Mouse (Mus musculus) G1E-ER4 (cell line): Measurements from ENCODE around the gene Tas1r2. TPM values are rescaled to one million over a fixed set of nuclear protein-coding genes. Genes with fewer than 3 reads are reported as not detected.

Experiments used
- GATA1 ChIP-seq: IDR thresholded peaks from one replicate; pipeline ENCODE4 v1.8.0; 2012; ENCODE audit warnings: low read length, inconsistent platforms
- polyA plus RNA-seq: library from polyadenylated mRNA; stranded (reverse); fragments of >175 nt; gene quantifications from 2 replicates; pipeline ENCODE4 v1.2.3, GENCODE M21; 2012

Gene Tas1r2
- polyA plus RNA-seq, 1 experiment: not detected

DNA sequence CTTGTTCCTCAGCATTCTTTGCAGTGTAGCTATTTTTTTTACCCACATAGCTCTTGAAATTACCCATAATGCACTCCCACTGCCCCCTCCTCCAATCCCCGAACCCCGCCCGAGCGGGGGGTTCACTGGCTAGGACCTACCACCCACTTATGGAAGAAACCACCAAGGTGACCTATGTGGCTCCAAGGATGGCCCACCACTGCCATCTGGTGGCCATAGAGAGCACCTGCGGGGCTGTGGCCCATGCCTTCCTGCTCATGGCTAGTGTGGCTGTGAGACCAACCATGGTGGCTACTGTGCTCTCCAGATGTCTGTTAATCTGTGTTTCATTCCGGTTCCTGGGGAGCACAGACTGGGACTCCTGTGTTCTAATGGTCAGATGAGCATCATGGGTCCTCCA, 16.5 kb downstream of the Tas1r2 start:
- no peak for TF ChIP-seq GATA1

- TF ChIP-seq GATA1: no peak
Observed at GRCm38 (mm10) chr4:139675696-139676095, 22.4 kb downstream of the Tas1r2 start.

- TF ChIP-seq GATA1: no peak
Observed at GRCm38 (mm10) chr4:139683728-139684638, 30.6 kb downstream of the Tas1r2 start.

GRCm38 (mm10) chr4:139684639-139685017, 31.3 kb downstream of the Tas1r2 start:
- TF ChIP-seq GATA1: no peak

GRCm38 (mm10) chr4:139688058-139688457, 34.7 kb downstream of the Tas1r2 start:
- no peak for TF ChIP-seq GATA1

DNA sequence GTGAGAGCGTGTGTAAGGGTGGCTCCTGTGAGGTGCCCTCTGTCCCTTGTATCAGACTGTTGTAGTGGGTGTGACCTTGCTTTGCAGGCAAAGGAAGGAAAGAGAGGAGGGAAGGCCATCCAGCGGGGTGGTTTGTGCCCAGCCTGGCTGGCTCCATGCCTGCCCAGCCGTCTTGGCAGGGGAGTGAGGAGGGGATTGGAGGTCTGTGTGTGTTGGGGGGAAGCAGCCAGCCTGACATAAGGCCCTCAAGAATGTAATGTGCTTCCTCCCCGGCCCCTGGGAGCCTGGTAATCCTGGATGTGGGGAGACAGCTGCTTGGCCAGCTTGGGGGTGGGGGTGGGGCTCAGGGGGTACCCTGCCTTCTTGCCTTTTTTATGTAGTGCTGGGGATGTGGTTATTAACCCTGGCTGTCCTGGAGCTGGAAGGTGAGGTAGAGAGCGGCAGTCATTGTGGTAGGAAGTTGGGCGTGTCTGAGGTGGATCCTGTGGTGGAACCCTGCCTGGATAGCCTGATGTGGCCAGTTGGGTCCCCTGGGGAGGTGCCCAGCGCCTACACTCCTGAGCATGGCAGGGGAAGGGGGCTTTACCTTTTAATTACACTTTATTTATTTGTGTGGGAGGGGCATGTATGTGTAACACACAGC, 36.4 kb downstream of the Tas1r2 start:
- no peak for TF ChIP-seq GATA1

DNA sequence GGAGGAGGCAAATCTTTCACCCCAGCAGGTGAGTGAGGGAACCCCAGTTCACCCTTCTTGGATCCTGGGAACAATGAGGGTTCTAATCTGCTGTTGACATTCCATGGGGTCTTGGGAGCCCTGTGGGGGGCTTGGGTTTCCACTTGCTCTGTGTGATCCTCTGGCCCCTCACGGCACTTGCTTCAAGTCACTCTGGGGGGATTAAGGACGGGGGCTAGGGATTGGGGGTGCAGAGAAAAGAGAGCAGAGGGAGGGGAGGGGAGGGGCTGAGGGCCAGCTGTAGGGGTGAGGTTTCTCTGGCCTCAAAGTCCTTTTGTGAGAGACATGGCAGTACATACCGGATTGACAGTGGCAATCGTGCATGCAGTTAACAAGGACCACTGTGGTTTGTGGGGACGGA, 40.0 kb downstream of the Tas1r2 start:
- no peak for TF ChIP-seq GATA1

- TF ChIP-seq GATA1: no peak
Observed at GRCm38 (mm10) chr4:139697755-139698154, 44.4 kb downstream of the Tas1r2 start.

DNA sequence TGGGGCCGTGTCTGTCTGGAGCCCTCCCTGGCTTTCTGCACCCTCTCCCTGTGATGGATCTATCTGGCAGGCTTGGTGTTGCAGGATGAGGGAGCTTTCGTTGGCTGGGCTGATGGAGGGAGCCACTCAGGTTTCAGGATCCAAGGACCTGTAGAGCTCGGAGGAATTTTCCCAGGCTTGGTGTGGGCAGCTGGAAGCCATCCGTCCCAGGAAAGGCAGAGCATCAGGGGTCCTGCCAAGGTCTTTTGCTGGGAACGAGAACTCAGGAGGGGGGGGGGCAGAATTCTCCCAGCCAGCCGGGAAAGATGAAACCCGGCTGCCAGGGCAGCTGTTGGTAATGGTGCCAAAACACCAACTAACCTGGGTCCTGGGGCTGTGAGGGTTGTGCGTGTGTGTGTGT, 45.3 kb downstream of the Tas1r2 start:
- TF ChIP-seq GATA1: no peak

GRCm38 (mm10) chr4:139702914-139703313, 49.6 kb downstream of the Tas1r2 start:
- TF ChIP-seq GATA1: no peak

DNA sequence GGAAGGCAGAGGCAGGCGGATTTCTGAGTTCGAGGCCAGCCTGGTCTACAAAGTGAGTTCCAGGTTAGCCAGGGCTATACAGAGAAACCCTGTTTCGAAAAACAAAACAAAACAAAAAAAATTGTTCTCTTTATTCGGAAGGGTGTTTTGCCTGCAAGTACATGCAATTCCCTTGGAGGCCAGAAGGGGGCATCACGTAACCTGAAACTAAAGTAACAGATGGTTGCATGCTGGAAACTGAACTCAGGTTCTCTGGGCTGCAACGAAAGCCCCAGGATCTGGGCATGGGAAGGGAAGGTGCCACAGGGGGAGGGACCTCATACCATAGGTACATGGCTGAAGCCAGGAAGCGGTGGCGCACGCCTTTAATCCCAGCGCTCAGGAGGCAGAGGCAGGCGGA, 50.1 kb downstream of the Tas1r2 start:
- no peak for TF ChIP-seq GATA1

DNA sequence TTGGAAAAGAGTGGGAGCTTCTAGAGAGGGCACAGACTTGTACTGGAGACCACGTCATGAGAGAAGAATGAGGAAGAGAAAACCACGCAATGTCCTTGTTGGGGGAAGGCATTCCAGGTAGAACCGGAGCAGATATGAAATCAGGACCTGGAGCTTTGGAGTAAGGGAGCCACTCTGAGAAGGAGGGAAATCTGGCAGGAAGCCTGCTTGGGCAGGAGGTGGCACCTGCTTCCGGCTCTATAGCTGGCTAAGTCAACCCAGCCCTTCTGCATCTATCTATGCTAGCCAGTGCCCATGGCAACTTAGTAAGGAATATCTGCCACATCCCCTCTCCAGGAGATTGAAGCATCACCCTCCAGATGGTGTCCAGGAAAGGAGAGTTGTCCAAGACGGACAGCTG, 52.6 kb downstream of the Tas1r2 start:
- TF ChIP-seq GATA1: no peak

GRCm38 (mm10) chr4:139710467-139711334, 57.4 kb downstream of the Tas1r2 start:
- TF ChIP-seq GATA1: no peak

DNA sequence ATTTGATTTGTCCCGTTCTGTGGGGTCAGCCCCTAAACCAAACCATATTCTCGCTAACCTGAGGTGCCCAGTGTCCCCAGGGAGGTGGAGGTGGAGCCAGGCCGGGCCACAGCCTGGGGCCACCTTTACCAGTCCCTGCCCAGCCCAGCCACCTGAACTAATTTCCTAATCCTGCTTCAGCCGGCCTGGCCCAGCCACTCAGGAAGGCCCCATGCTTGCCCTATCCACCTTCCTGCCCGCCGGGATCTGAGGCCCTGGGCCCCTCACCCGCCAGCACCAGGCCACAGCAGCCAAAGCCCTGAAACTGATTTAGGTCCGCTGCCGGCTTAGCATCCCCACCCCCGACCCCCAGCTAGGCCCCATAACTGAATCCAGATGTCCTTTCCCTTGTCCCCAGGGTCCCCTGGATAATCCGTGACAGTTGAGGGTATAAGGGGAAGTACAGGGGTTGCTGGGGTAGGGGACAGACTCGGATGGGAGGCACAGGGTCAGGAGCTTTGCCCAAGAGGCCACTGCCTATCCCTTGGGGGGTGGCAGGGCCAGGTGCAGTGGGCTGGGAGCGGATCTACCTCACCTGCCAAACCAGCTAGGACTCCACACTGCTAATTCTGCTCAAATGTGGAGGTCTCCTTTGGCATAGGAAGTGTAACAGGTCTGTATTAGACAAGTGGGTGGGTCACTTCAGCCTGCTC, 62.0 kb downstream of the Tas1r2 start:
- TF ChIP-seq GATA1: no peak

DNA sequence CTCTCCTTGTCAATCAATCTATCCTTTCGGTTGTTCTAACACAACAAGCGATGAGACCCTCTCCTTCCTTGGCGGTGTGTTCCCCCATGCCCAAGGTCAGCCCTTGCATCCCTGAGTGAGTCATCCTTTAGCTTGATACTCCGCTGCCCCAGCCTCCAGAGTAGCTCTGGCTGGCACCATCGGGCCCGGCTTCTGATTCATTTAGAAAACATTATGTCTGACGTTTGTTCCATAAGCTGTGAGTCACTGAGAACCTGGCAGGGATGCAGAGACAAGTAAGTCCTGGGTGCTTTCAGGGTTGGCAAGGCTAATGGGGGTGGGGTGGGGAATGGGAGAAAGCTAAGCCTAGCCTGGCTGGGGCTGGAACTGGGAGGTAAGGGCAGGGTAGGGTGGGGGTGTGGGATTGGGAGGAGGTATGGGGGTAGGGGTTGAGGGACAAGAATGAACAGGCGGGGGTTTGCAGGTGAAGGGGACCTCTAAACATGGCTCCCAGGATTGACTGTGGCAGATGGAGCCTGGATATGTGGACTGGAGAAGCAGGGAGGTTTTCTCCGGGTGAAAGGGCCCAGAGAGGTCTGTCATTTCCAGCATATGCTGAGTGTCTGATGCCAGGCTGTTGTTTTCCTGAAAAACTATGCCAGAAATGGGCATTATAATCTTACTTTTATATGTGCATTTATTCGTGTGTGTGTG, 63.3 kb downstream of the Tas1r2 start:
- TF ChIP-seq GATA1: no peak
